Comparison of ENCODE assay signal across 27 mouse cellular contexts in genomic region chr9:47798478-47798877, GRCm38 (mm10).
DNase-seq lines count a peak whose midpoint lies in the region; ATAC-seq and TF ChIP-seq lines count a peak whose summit lies in the region.
"Had no signal": no experiment of that assay in that cellular context is flagged by ENCODE, and none has a peak within 500 bp of the region (broad histone marks: within the 10 kb centered on the region; RNA-seq: fewer than 3 reads in every experiment).

No protein-coding gene starts in this region.

- no peak for TF ChIP-seq CTCF in layer of hippocampus, adult 2 months (conservative IDR thresholded peaks at IDR 0.05)
- no peak for TF ChIP-seq CTCF in brain, embryonic 14.5 days (IDR thresholded peaks at IDR 0.05; ENCODE audit: borderline replicate concordance, extremely low read depth, insufficient read depth, insufficient read length)

- H3K9me3 ChIP-seq in heart, embryonic 10.5 days = no peaks in the 10 kb centered on the region
- no peaks in the 10 kb centered on the region for H3K9me3 ChIP-seq in ES-E14 (ENCODE audit: control insufficient read depth, insufficient read depth, low read depth, low read length)
- H3K9me3 ChIP-seq: embryonic facial prominence, embryonic 12.5 days; liver, embryonic 12.5 days had no signal

- TF ChIP-seq POLR2A in brain, embryonic 14.5 days (IDR thresholded peaks at IDR 0.05; ENCODE audit: borderline replicate concordance, extremely low read depth, insufficient read depth, insufficient read length, poor library complexity, severe bottlenecking) = no peak

- in situ Hi-C loops in ES-E14 (cut with MboI; ENCODE audit: low sequenced_read_pairs in 2 of 2, unreplicated experiment in 2 of 2) = no loop called here

- peaks cover 12% of the 10 kb centered on the region for H3K36me3 ChIP-seq in heart, embryonic 10.5 days
- peaks cover 15% of the 10 kb centered on the region for H3K36me3 ChIP-seq in ES-E14 (ENCODE audit: control insufficient read depth, insufficient read depth, low read length, poor library complexity, severe bottlenecking)
- H3K36me3 ChIP-seq: liver, embryonic 12.5 days had no signal

- DNase-seq in heart, adult 11 months = peak; percentile 16
- no peak for DNase-seq in heart, embryonic 10.5 days (ENCODE audit: low spot score)
- no peak for DNase-seq in layer of hippocampus, adult 2 months (ENCODE audit: low spot score in 2 of 2)
- DNase-seq in layer of hippocampus, postnatal 10 days (ENCODE audit: low spot score in 2 of 2) = no peak
- peak; percentile 27 for DNase-seq in ES-E14 (ENCODE audit: low read depth, low spot score)
- peak; percentile 69 for DNase-seq in brain, embryonic 14.5 days (ENCODE audit: low read depth)
- no peak for DNase-seq in thymus, adult 18-20 months
- DNase-seq: adrenal gland, postnatal 10 days; cerebellum, adult 11-12 months; cerebellum, adult 9-11 months; embryo, embryonic 11 days; gastrocnemius, postnatal 14 days; heart, postnatal 36 days; kidney, adult 8-10 months; kidney, postnatal 10 days; left cerebral cortex, postnatal 4 days; liver, postnatal 0 days; lung, postnatal 4 days; midbrain, embryonic 14.5 days; right cerebral cortex, postnatal 4 days; thymus, postnatal 4 days had no signal

- 88% methylated on average over 5 of the region's 5 CpGs for WGBS in heart, embryonic 10.5 days

- peaks cover 5% of the 10 kb centered on the region for H3K4me1 ChIP-seq in heart, embryonic 10.5 days
- peaks cover 4% of the 10 kb centered on the region in 2 experiments; a peak in 3 of 4 replicates for H3K4me1 ChIP-seq in ES-E14 (ENCODE audit: control insufficient read depth in 2 of 2, insufficient read depth in 2 of 2, low read length in 2 of 2, poor library complexity in 1 of 2)
- H3K4me1 ChIP-seq: liver, embryonic 12.5 days; megakaryocyte, embryonic 14.5 days had no signal

- H3K27ac ChIP-seq in heart, embryonic 10.5 days = no peak overlapping the region
- peak overlapping the region; percentile 46; the same call in 1 of the 2 replicates for H3K27ac ChIP-seq in layer of hippocampus, adult 2 months
- H3K27ac ChIP-seq in ES-E14 (ENCODE audit: insufficient read depth, low read depth, low read length, poor library complexity, severe bottlenecking) = no peak overlapping the region
- H3K27ac ChIP-seq: embryonic facial prominence, embryonic 12.5 days; liver, embryonic 12.5 days had no signal

- H3K27me3 ChIP-seq in heart, embryonic 10.5 days (ENCODE audit: insufficient read depth, poor library complexity, severe bottlenecking) = no peaks in the 10 kb centered on the region
- H3K27me3 ChIP-seq: embryonic facial prominence, embryonic 12.5 days; liver, embryonic 12.5 days; megakaryocyte, embryonic 14.5 days had no signal

- no peak for ATAC-seq in frontal cortex, adult (ENCODE audit: low TSS enrichment)
- ATAC-seq: CD4-positive, CD25-positive, alpha-beta regulatory T cell, adult 4 months; intestine, embryonic 16.5 days; liver, embryonic 12.5 days; liver, postnatal 0 days had no signal

- no peak overlapping the region for H3K9ac ChIP-seq in ES-E14 (ENCODE audit: insufficient read depth, low read depth, low read length, poor library complexity, severe bottlenecking)
- H3K9ac ChIP-seq: embryonic facial prominence, embryonic 12.5 days; liver, embryonic 12.5 days; liver, postnatal 0 days had no signal

- H3K4me3 ChIP-seq in heart, embryonic 10.5 days = no peak overlapping the region
- no peak overlapping the region for H3K4me3 ChIP-seq in layer of hippocampus, adult 2 months
- H3K4me3 ChIP-seq in ES-E14 (ENCODE audit: insufficient read depth in 1 of 2, low read depth in 1 of 2, low read length in 2 of 2, poor library complexity in 1 of 2, severe bottlenecking in 1 of 2) = no peak overlapping the region
- H3K4me3 ChIP-seq: embryonic facial prominence, embryonic 12.5 days; liver, embryonic 12.5 days; megakaryocyte, embryonic 14.5 days had no signal

TF ChIP-seq in ES-E14, 5 proteins besides CTCF, POLR2A, EP300 and RAD21:
- TF ChIP-seq HCFC1 (IDR thresholded peaks at IDR 0.05; ENCODE audit: borderline replicate concordance, insufficient read depth, low read length) (no peak), ZNF384 (IDR thresholded peaks at IDR 0.05; ENCODE audit: low read depth, low read length) (no peak), MAFK (IDR thresholded peaks at IDR 0.05; ENCODE audit: insufficient read depth, low read depth, low read length) (no peak), ZC3H11A (IDR thresholded peaks at IDR 0.05; ENCODE audit: borderline replicate concordance, low read depth, low read length) (no peak), CHD2 (IDR thresholded peaks at IDR 0.05; ENCODE audit: low read depth, low read length) (no peak)
TF ChIP-seq in ES-E14: peak in this region for 0.

Comparison
In these comparisons a context has a peak if more than half of its experiments do, and no peak if none do; other contexts are left out.
1. DNase-seq: peak in heart, adult 11 months (single experiment), ES-E14 (single experiment) and brain, embryonic 14.5 days (single experiment); none in heart, embryonic 10.5 days (single experiment), layer of hippocampus, adult 2 months (0 of 2), layer of hippocampus, postnatal 10 days (0 of 2) and thymus, adult 18-20 months (0 of 2).